Mouse (Mus musculus): Measurements from ENCODE around the gene Gm9857. TPM values are rescaled to one million over a fixed set of nuclear protein-coding genes. Genes with fewer than 3 reads are reported as not detected.

Gm9857 gene
- polyA plus RNA-seq, 1 experiment from 2014 or later, result not detected

DNA sequence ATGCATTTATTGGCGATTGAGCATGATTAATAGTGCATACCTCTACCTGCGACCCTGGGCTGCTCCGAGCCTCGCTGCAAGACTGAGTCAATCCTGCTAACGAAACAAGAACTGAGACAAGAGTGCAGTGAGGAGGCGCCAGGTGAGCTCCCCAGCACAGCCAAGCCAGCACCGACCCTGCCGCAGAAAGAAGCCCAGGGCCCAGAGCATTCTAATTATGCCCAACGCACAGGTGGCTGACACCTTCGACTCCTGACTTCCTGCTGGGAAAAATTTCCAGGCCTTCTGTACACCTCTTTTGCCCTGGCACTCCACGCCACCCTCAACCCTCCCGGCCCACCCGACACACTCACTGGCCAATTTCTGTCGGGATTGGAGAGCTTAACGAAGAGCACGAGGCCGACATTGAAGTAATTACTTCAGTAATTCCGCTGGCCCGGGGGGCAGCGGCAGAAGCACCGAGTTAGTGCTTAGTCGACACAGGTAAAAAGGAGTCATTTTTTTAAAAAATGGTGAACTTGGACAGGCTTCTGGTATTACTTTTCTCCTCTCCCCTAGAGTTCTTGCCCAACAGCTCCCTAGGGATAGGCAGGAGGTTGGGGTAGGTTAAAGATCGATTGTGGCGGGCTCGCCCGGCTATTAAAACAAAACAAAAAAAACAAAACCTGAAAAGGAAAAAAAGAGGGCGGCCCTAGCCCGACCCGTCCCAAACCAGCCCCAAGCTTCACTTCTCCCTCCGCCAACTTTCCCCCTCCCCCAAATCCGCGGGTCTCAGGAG lies 29.8 kb downstream of the Gm9857 start:
- Histone ChIP-seq H3K9me3 (replicated peaks; ENCODE audit: control insufficient read depth, low read length) (no peaks in the 10 kb centered on the region), H3K27ac (replicated peaks; ENCODE audit: low read depth, low read length) (peak overlapping the region; percentile 96), H3K9ac (replicated peaks; ENCODE audit: low read length) (peak overlapping the region; percentile 87), H3K27me3 (ENCODE audit: control insufficient read depth, insufficient read depth, low read length) (no peaks in the 10 kb centered on the region), H3K4me1 (ENCODE audit: control insufficient read depth, insufficient read depth, low read length) (no peaks in the 10 kb centered on the region), H3K4me2 (ENCODE audit: low read depth, low read length) (peak overlapping the region; percentile 84), H3K4me3 (ENCODE audit: low read depth, low read length) (peak overlapping the region; percentile 89), H3K36me3 (replicated peaks; ENCODE audit: control insufficient read depth, insufficient read depth, low read depth, low read length) (no peaks in the 10 kb centered on the region; the same call in 1 of the 2 replicates)
- 0% methylated on average over 31 of the region's 32 CpGs for WGBS
- ATAC-seq (replicated peaks; ENCODE audit: insufficient number of reproducible peaks, low FRiP score, low TSS enrichment, low read depth) (no peak), DNase-seq (ENCODE audit: low spot score) (peak; percentile 30)

DNA sequence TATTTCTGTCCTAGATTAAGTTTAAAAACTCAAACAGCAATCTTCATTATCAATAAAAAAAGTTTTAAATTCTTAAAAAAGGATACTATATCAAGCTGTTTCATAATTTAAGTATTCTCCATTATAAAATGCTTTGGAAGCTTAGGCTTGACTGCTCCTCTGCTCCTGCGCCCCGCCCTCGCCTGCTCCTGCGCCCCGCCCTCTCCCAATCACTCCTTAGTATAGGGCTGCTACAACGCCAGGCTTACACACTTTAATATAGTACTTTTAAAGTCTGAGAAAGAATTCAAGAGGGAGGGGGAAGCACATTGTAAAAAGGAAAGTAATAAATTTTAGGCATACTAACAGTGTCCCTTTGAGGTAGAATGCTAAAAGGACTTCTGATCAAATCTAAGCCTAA lies 37.3 kb downstream of the Gm9857 start:
- H3K27ac ChIP-seq (replicated peaks; ENCODE audit: low read depth, low read length), result no peak overlapping the region
- no peak for ATAC-seq (replicated peaks; ENCODE audit: insufficient number of reproducible peaks, low FRiP score, low TSS enrichment, low read depth)
- H3K4me2 ChIP-seq (ENCODE audit: low read depth, low read length), result no peak overlapping the region
- H3K27me3 ChIP-seq (ENCODE audit: control insufficient read depth, insufficient read depth, low read length), result no peaks in the 10 kb centered on the region
- WGBS, result 93% methylated on average over 6 of the region's 6 CpGs
- H3K9ac ChIP-seq (replicated peaks; ENCODE audit: low read length), result no peak overlapping the region
- H3K4me1 ChIP-seq (ENCODE audit: control insufficient read depth, insufficient read depth, low read length), result no peaks in the 10 kb centered on the region
- no peaks in the 10 kb centered on the region; the same call in 1 of the 2 replicates for H3K36me3 ChIP-seq (replicated peaks; ENCODE audit: control insufficient read depth, insufficient read depth, low read depth, low read length)
- H3K4me3 ChIP-seq (ENCODE audit: low read depth, low read length), result no peak overlapping the region
- DNase-seq (ENCODE audit: low spot score), result no peak
- H3K9me3 ChIP-seq (replicated peaks; ENCODE audit: control insufficient read depth, low read length), result no peaks in the 10 kb centered on the region

DNA sequence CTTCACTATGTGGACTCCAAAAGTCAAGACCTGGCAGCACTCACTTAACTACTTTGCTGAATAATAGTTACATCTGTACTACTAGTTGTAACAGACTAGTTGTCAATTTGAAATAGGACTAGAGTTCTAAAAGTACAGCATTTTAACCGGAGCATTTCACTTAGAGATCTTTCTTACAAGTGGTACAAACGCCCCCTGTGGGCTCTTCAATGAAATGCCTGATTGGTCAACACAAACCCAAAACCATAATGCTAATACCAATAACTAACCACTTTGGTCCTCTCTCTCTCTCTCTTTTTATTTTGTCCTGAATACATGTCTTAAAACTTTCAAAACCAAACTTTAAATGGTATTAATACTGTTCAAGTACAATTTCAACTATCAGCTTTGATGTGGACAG lies 38.2 kb downstream of the Gm9857 start:
- DNase-seq (ENCODE audit: low spot score) (no peak), ATAC-seq (replicated peaks; ENCODE audit: insufficient number of reproducible peaks, low FRiP score, low TSS enrichment, low read depth) (no peak)
- Histone ChIP-seq H3K9me3 (replicated peaks; ENCODE audit: control insufficient read depth, low read length) (no peaks in the 10 kb centered on the region), H3K9ac (replicated peaks; ENCODE audit: low read length) (no peak overlapping the region), H3K27me3 (ENCODE audit: control insufficient read depth, insufficient read depth, low read length) (no peaks in the 10 kb centered on the region), H3K36me3 (replicated peaks; ENCODE audit: control insufficient read depth, insufficient read depth, low read depth, low read length) (no peaks in the 10 kb centered on the region; the same call in 1 of the 2 replicates), H3K4me3 (ENCODE audit: low read depth, low read length) (no peak overlapping the region), H3K27ac (replicated peaks; ENCODE audit: low read depth, low read length) (no peak overlapping the region), H3K4me2 (ENCODE audit: low read depth, low read length) (no peak overlapping the region), H3K4me1 (ENCODE audit: control insufficient read depth, insufficient read depth, low read length) (no peaks in the 10 kb centered on the region)
- WGBS, result 59% methylated on average over 2 of the region's 2 CpGs

DNA sequence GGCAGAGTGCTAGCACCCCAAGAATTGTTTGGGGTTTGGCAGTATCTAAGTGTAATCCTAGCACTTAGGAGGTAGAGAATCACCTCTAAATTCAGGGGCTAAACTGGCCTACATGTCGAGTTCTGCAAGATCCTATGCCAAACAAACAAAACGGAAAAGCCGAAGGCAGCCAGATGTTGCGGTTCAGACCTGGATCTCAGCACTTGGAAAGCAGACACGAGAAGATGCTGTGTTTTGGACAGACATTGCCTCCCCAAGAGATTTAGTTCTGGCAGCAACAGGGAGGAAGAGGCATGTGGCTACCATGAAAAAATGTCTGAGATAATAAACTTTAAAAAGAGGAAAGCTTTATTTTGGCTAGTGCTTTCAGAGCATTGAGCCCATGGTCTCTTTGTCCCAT lies 39.6 kb downstream of the Gm9857 start:
- no peak overlapping the region for H3K4me3 ChIP-seq (ENCODE audit: low read depth, low read length)
- no peak overlapping the region for H3K9ac ChIP-seq (replicated peaks; ENCODE audit: low read length)
- 81% methylated on average over 5 of the region's 5 CpGs for WGBS
- no peaks in the 10 kb centered on the region for H3K27me3 ChIP-seq (ENCODE audit: control insufficient read depth, insufficient read depth, low read length)
- no peak overlapping the region for H3K27ac ChIP-seq (replicated peaks; ENCODE audit: low read depth, low read length)
- no peaks in the 10 kb centered on the region for H3K4me1 ChIP-seq (ENCODE audit: control insufficient read depth, insufficient read depth, low read length)
- no peaks in the 10 kb centered on the region for H3K9me3 ChIP-seq (replicated peaks; ENCODE audit: control insufficient read depth, low read length)
- no peaks in the 10 kb centered on the region; the same call in 1 of the 2 replicates for H3K36me3 ChIP-seq (replicated peaks; ENCODE audit: control insufficient read depth, insufficient read depth, low read depth, low read length)
- DNase-seq (ENCODE audit: low spot score), result no peak
- ATAC-seq (replicated peaks; ENCODE audit: insufficient number of reproducible peaks, low FRiP score, low TSS enrichment, low read depth), result no peak
- H3K4me2 ChIP-seq (ENCODE audit: low read depth, low read length), result no peak overlapping the region

DNA sequence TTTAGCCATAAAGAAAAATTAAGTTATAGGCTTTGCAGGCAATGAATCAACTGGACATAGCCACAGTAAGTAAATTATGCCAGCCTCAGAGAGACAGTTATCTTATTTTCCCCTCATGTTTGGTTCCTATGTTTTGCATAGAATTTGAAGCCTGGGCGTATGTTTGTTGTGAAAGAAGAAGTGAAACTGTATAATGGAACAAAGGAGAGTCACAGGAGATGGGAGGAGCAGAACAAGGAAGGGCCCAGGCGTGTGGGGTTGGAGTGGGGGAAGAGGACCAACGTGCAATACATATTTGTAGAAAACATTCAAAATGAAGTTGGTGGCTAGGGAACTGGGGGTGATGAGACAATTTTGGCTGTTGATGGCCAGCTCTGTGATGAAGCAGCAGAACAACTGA lies 40.1 kb downstream of the Gm9857 start:
- no peaks in the 10 kb centered on the region; the same call in 1 of the 2 replicates for H3K36me3 ChIP-seq (replicated peaks; ENCODE audit: control insufficient read depth, insufficient read depth, low read depth, low read length)
- no peak overlapping the region for H3K9ac ChIP-seq (replicated peaks; ENCODE audit: low read length)
- no peak overlapping the region for H3K27ac ChIP-seq (replicated peaks; ENCODE audit: low read depth, low read length)
- H3K9me3 ChIP-seq (replicated peaks; ENCODE audit: control insufficient read depth, low read length), result no peaks in the 10 kb centered on the region
- no peak overlapping the region for H3K4me2 ChIP-seq (ENCODE audit: low read depth, low read length)
- no peaks in the 10 kb centered on the region for H3K27me3 ChIP-seq (ENCODE audit: control insufficient read depth, insufficient read depth, low read length)
- DNase-seq (ENCODE audit: low spot score) (no peak), ATAC-seq (replicated peaks; ENCODE audit: insufficient number of reproducible peaks, low FRiP score, low TSS enrichment, low read depth) (no peak)
- no peaks in the 10 kb centered on the region for H3K4me1 ChIP-seq (ENCODE audit: control insufficient read depth, insufficient read depth, low read length)
- no peak overlapping the region for H3K4me3 ChIP-seq (ENCODE audit: low read depth, low read length)
- 84% methylated on average over 3 of the region's 3 CpGs for WGBS

DNA sequence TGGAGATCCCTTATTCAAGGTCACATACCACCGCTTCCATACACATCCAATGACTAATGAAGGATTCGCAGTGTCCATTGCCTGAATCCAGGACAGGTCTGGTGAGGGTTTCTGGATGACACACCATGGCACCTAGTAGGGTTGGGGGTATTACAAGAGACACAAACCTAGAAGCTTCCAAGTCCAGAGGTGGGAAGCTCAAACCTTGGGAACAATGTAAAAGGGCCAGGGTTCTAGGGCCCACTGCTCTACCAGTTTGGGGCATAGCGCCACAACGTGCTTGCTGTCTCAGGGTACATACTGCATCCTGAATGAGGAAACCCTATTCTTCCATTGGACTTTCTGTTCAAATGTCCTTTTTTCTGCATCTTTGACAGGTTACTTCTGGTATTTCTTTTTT lies 41.6 kb downstream of the Gm9857 start:
- DNase-seq (ENCODE audit: low spot score), result no peak
- H3K9me3 ChIP-seq (replicated peaks; ENCODE audit: control insufficient read depth, low read length), result no peaks in the 10 kb centered on the region
- no peak for ATAC-seq (replicated peaks; ENCODE audit: insufficient number of reproducible peaks, low FRiP score, low TSS enrichment, low read depth)
- H3K27me3 ChIP-seq (ENCODE audit: control insufficient read depth, insufficient read depth, low read length), result no peaks in the 10 kb centered on the region
- H3K4me1 ChIP-seq (ENCODE audit: control insufficient read depth, insufficient read depth, low read length), result no peaks in the 10 kb centered on the region
- H3K27ac ChIP-seq (replicated peaks; ENCODE audit: low read depth, low read length), result no peak overlapping the region
- no peak overlapping the region for H3K4me3 ChIP-seq (ENCODE audit: low read depth, low read length)
- H3K36me3 ChIP-seq (replicated peaks; ENCODE audit: control insufficient read depth, insufficient read depth, low read depth, low read length), result no peaks in the 10 kb centered on the region; the same call in 1 of the 2 replicates
- H3K4me2 ChIP-seq (ENCODE audit: low read depth, low read length), result no peak overlapping the region
- WGBS, result 90% methylated on average over 4 of the region's 4 CpGs
- no peak overlapping the region for H3K9ac ChIP-seq (replicated peaks; ENCODE audit: low read length)

DNA sequence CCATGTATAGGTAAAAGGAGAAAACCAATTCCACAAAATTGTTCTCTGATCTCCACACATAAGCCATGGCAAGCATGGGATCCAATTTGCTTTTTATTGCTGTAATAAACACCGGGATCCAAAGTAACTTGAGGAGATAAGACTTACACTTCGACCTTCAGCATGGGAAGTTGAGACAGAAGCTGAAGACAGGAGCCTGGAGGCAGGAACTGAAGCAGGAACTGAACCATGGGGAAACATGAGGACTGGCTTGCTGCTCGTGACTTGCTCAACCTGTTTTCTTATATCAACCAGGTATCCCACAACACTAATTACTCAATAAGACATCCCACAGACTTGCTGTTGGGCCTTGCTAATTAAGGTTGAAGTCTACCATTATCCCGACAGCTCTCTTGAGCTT lies 47.3 kb downstream of the Gm9857 start:
- H3K9me3 ChIP-seq (replicated peaks; ENCODE audit: control insufficient read depth, low read length), result no peaks in the 10 kb centered on the region
- ATAC-seq (replicated peaks; ENCODE audit: insufficient number of reproducible peaks, low FRiP score, low TSS enrichment, low read depth) (no peak), DNase-seq (ENCODE audit: low spot score) (no peak)
- no peak overlapping the region for H3K27ac ChIP-seq (replicated peaks; ENCODE audit: low read depth, low read length)
- WGBS, result 76% methylated on average over 4 of the region's 4 CpGs
- no peaks in the 10 kb centered on the region for H3K36me3 ChIP-seq (replicated peaks; ENCODE audit: control insufficient read depth, insufficient read depth, low read depth, low read length)
- no peak overlapping the region for H3K4me2 ChIP-seq (ENCODE audit: low read depth, low read length)
- H3K4me1 ChIP-seq (ENCODE audit: control insufficient read depth, insufficient read depth, low read length), result no peaks in the 10 kb centered on the region
- H3K27me3 ChIP-seq (ENCODE audit: control insufficient read depth, insufficient read depth, low read length), result no peaks in the 10 kb centered on the region
- H3K9ac ChIP-seq (replicated peaks; ENCODE audit: low read length), result no peak overlapping the region
- no peak overlapping the region for H3K4me3 ChIP-seq (ENCODE audit: low read depth, low read length)

DNA sequence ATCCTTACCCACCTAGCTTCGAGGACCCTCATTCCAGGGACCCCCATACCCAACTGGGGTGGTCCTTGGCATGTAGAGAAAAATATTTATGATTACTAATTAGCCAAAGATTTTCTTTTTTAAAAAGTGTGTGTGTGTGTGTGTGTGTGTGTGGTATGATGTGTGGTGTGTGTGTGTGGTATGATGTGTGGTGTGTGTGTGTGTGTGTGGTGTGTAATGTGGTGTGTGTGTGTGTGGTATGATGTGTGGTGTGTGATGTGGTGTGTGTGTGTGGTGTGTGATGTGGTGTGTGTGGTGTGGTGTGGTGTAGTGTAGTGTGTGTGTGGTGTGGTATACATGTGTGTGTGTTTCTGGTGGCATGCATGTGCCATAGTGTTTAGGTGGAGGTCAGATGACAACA lies 48.2 kb downstream of the Gm9857 start:
- H3K9me3 ChIP-seq (replicated peaks; ENCODE audit: control insufficient read depth, low read length), result no peaks in the 10 kb centered on the region
- no peaks in the 10 kb centered on the region for H3K4me1 ChIP-seq (ENCODE audit: control insufficient read depth, insufficient read depth, low read length)
- no peak for DNase-seq (ENCODE audit: low spot score)
- WGBS, result 77% methylated on average over 1 of the region's 1 CpGs
- H3K36me3 ChIP-seq (replicated peaks; ENCODE audit: control insufficient read depth, insufficient read depth, low read depth, low read length), result no peaks in the 10 kb centered on the region
- H3K27ac ChIP-seq (replicated peaks; ENCODE audit: low read depth, low read length), result no peak overlapping the region
- 0 out of 2 replicates have a peak, but pooled peaks have one; percentile 48 for ATAC-seq (replicated peaks; ENCODE audit: insufficient number of reproducible peaks, low FRiP score, low TSS enrichment, low read depth)
- no peaks in the 10 kb centered on the region for H3K27me3 ChIP-seq (ENCODE audit: control insufficient read depth, insufficient read depth, low read length)
- H3K9ac ChIP-seq (replicated peaks; ENCODE audit: low read length), result no peak overlapping the region
- H3K4me2 ChIP-seq (ENCODE audit: low read depth, low read length), result no peak overlapping the region
- H3K4me3 ChIP-seq (ENCODE audit: low read depth, low read length), result no peak overlapping the region

All from embryonic facial prominence, embryonic 11.5 days (tissue).